Mouse (Mus musculus) ES-Bruce4 (cell line): ENCODE measurements around the gene Chrm1. TPM values are rescaled to one million over a fixed set of nuclear protein-coding genes. Genes with fewer than 3 reads are reported as not detected.

Experiments
- H3K27ac ChIP-seq: 2 replicates; pipeline ENCODE4 v1.5.1; 2012; ENCODE audit warnings: low read length, inconsistent platforms; ENCODE audit not compliant: insufficient read depth
- H3K27me3 ChIP-seq: 2 replicates; pipeline ENCODE4 v1.6.1; 2012; ENCODE audit warnings: mild to moderate bottlenecking, low read length, inconsistent platforms; ENCODE audit not compliant: control insufficient read depth, poor library complexity, insufficient read depth, severe bottlenecking
- H3K36me3 ChIP-seq: 2 replicates; pipeline ENCODE4 v1.6.1; 2012; ENCODE audit warnings: inconsistent platforms, mild to moderate bottlenecking, low read length, moderate library complexity; ENCODE audit not compliant: control insufficient read depth, poor library complexity, insufficient read depth, severe bottlenecking
- H3K4me1 ChIP-seq: one replicate; pipeline ENCODE4 v1.8.1; 2011; ENCODE audit warnings: low read length; ENCODE audit not compliant: control insufficient read depth, insufficient read depth
- H3K4me3 ChIP-seq: 2 replicates; pipeline ENCODE4 v1.5.1; 2011; ENCODE audit warnings: low read depth, mild to moderate bottlenecking, low read length
- H3K9ac ChIP-seq: 2 replicates; pipeline ENCODE4 v1.6.1; 2012; ENCODE audit warnings: low read depth, mild to moderate bottlenecking, inconsistent platforms; ENCODE audit not compliant: poor library complexity, severe bottlenecking
- H3K9me3 ChIP-seq: replicated peaks from 2 replicates; pipeline ENCODE4 v1.6.1; 2012; ENCODE audit warnings: mild to moderate bottlenecking, low read length, inconsistent platforms; ENCODE audit not compliant: control insufficient read depth, poor library complexity, insufficient read depth, severe bottlenecking
- CTCF ChIP-seq: IDR thresholded peaks from one replicate; pipeline ENCODE4 v1.8.1; 2011; ENCODE audit warnings: low read depth, low read length
- EP300 ChIP-seq: IDR thresholded peaks from 2 replicates; pipeline ENCODE4 v1.6.1; 2011; ENCODE audit warnings: low read depth, low read length; ENCODE audit not compliant: insufficient read depth
- POLR2A ChIP-seq: IDR thresholded peaks from one replicate; pipeline ENCODE4 v1.8.1; 2011; ENCODE audit warnings: low read length; ENCODE audit not compliant: insufficient read depth
- polyA plus RNA-seq: library from polyadenylated mRNA; stranded (reverse); fragments of >200 nt; gene quantifications from 2 replicates; pipeline ENCODE4 v1.2.4, GENCODE M21; 2011; ENCODE audit warnings: low read depth; ENCODE audit not compliant: missing spikeins, insufficient read depth, insufficient read length

Chrm1 gene
- polyA plus RNA-seq, 1 experiment = not detected

DNA sequence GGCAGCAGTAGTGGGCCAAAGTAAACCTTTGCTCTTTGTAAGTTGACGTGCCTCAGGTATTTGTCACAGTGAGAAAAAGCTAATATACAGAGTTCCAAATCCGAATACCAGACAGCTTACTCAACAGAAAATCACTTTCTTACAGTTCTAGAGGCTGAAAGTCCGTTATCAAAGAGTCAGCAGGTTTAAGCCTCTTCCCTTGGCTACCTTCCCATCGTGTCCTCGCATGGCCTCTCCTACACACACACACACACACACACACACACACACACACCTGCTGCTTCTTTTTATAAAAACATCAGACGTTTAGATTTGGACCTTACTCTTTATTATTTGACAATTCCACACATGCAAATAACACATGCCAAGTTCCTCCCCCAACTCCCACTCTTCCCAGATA lies 32.8 kb upstream of the Chrm1 start:
- Histone ChIP-seq H3K27ac (no peak overlapping the region), H3K9ac (no peak overlapping the region), H3K36me3 (no peaks in the 10 kb centered on the region), H3K9me3 (no peaks in the 10 kb centered on the region; the same call in 1 of the 2 replicates), H3K4me3 (no peak overlapping the region), H3K27me3 (no peaks in the 10 kb centered on the region), H3K4me1 (no peaks in the 10 kb centered on the region)
- TF ChIP-seq POLR2A (no peak), EP300 (no peak)

DNA sequence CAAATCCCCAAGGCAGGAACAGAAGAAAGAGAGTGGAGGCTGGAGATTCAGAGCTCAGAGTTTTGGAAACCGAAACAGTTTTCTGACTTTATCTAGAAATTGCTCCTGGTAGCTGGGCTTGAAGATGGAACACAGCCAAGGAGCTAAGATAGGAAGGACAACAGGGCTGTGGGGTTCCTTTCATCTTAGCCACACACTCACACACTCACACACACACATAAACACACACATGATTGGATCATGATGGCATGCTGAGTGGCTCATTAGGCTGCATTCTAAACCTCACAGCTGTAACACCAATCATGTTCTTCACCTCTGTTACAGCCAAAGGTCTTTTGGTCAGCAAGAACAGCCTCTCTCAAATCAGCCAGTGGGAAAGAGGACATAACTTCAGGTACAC lies 31.6 kb upstream of the Chrm1 start:
- Histone ChIP-seq H3K27me3 (no peaks in the 10 kb centered on the region), H3K4me3 (no peak overlapping the region), H3K4me1 (no peaks in the 10 kb centered on the region), H3K9ac (no peak overlapping the region), H3K36me3 (no peaks in the 10 kb centered on the region), H3K27ac (no peak overlapping the region), H3K9me3 (no peaks in the 10 kb centered on the region; the same call in 1 of the 2 replicates)
- TF ChIP-seq EP300 (no peak), CTCF (no peak), POLR2A (no peak)

GRCm38 (mm10) chr19:8642086-8642485 lies 21.5 kb upstream of the Chrm1 start:
- H3K4me1 ChIP-seq = no peaks in the 10 kb centered on the region
- H3K27me3 ChIP-seq = no peaks in the 10 kb centered on the region; the same call in 1 of the 2 replicates
- no peak overlapping the region for H3K9ac ChIP-seq
- TF ChIP-seq POLR2A = no peak
- TF ChIP-seq EP300 = no peak
- TF ChIP-seq CTCF = no peak
- H3K4me3 ChIP-seq = no peak overlapping the region
- H3K9me3 ChIP-seq = no peaks in the 10 kb centered on the region
- H3K27ac ChIP-seq = no peak overlapping the region
- no peaks in the 10 kb centered on the region for H3K36me3 ChIP-seq

GRCm38 (mm10) chr19:8646393-8646792 lies 17.2 kb upstream of the Chrm1 start:
- Histone ChIP-seq H3K9ac (no peak overlapping the region), H3K4me3 (no peak overlapping the region), H3K4me1 (no peaks in the 10 kb centered on the region), H3K27me3 (no peaks in the 10 kb centered on the region), H3K27ac (no peak overlapping the region), H3K9me3 (no peaks in the 10 kb centered on the region), H3K36me3 (no peaks in the 10 kb centered on the region)
- TF ChIP-seq EP300 (no peak), CTCF (no peak), POLR2A (no peak)

DNA sequence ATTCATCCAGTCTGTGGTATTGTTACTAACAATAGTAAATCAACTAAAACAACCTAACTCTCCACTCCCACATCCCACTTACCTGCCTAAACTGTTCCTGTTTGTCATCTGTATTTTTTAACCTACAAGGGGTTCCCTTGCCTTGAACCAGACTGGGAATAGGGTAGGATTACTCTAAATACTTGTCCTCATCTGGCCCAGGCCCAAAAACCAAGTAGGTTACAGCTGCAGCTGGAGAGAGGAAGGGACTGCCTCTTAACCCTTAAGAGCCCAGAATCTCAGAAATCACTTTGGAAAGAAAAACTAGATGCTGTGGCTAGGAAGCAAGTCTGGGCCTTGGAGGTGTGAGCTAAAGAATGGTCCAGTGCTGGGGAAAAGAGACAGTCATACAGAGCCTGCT lies 7.8 kb upstream of the Chrm1 start:
- Histone ChIP-seq H3K9ac (no peak overlapping the region), H3K9me3 (no peaks in the 10 kb centered on the region), H3K4me3 (no peak overlapping the region), H3K27me3 (no peaks in the 10 kb centered on the region), H3K36me3 (no peaks in the 10 kb centered on the region), H3K4me1 (no peaks in the 10 kb centered on the region), H3K27ac (no peak overlapping the region)
- TF ChIP-seq EP300 = no peak
- TF ChIP-seq CTCF = no peak
- no peak for TF ChIP-seq POLR2A

DNA sequence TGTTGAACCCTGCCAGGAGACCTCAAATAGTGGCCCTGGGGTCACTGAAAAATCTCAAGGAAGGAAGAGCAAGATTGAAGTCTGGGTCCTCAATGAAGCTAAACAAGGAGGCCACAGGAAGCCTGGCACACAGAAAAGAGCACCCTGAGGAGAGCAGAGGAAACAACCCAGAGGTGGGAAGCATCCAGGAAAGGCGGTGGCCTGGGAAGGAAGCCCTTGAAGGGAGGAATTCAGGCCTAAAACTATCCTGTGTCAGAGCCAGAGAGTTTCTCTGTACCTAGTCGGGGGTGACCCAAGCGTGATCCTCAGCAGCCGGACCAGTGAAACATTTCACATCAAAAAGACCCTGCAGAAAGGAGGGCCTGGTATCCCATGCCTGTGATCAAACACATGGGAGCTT lies 7.2 kb upstream of the Chrm1 start:
- H3K9ac ChIP-seq = no peak overlapping the region
- no peak overlapping the region for H3K27ac ChIP-seq
- H3K4me1 ChIP-seq = no peaks in the 10 kb centered on the region
- H3K36me3 ChIP-seq = no peaks in the 10 kb centered on the region
- TF ChIP-seq CTCF (no peak), POLR2A (no peak), EP300 (no peak)
- H3K27me3 ChIP-seq = no peaks in the 10 kb centered on the region
- no peak overlapping the region for H3K4me3 ChIP-seq
- no peaks in the 10 kb centered on the region for H3K9me3 ChIP-seq
